Comparison of ENCODE assay signal across 8 mouse cellular contexts in genomic region chr2:94010335-94011291, GRCm38 (mm10). TPM values are rescaled to one million over a fixed set of nuclear protein-coding genes. Genes with fewer than 3 reads are reported as not detected.
DNase-seq lines count a peak whose midpoint lies in the region; ATAC-seq and TF ChIP-seq lines count a peak whose summit lies in the region.

Alkbh3 (minus strand) TSS chr2:94010807.

- no peak within 1 kb of the TSS for H3K27ac ChIP-seq in bone marrow macrophage, adult 2 months (ENCODE audit: insufficient read depth, low read depth, low read length)
- no peak within 1 kb of the TSS for H3K27ac ChIP-seq in embryonic fibroblast, embryonic 13.5 days (ENCODE audit: insufficient read depth, low read length)
- H3K27ac ChIP-seq in kidney, embryonic 14.5 days (ENCODE audit: low read depth, low read length): no peak within 1 kb of the TSS
- peak within 1 kb of the TSS; percentile 71 for H3K27ac ChIP-seq in limb, embryonic 15.5 days

- no peaks in the 10 kb centered on the region; the same call in 1 of the 2 replicates for H3K9me3 ChIP-seq in kidney, embryonic 14.5 days (ENCODE audit: control insufficient read depth, low read length)
- H3K9me3 ChIP-seq in limb, embryonic 15.5 days: no peaks in the 10 kb centered on the region

- no peaks in the 10 kb centered on the region for H3K27me3 ChIP-seq in kidney, embryonic 14.5 days (ENCODE audit: control insufficient read depth, insufficient read depth, low read length)
- H3K27me3 ChIP-seq in limb, embryonic 15.5 days: no peaks in the 10 kb centered on the region

- H3K4me2 ChIP-seq in kidney, embryonic 14.5 days (replicated peaks; ENCODE audit: low read depth, low read length): peak within 1 kb of the TSS; percentile 82
- peak within 1 kb of the TSS; percentile 68 for H3K4me2 ChIP-seq in limb, embryonic 15.5 days

- peak within 1 kb of the TSS; percentile 78 for H3K4me3 ChIP-seq in bone marrow macrophage, adult 2 months (ENCODE audit: insufficient read depth, low read length)
- H3K4me3 ChIP-seq in embryonic fibroblast, embryonic 13.5 days (ENCODE audit: insufficient read depth, low read length): peak within 1 kb of the TSS; percentile 80
- H3K4me3 ChIP-seq in kidney, embryonic 14.5 days (ENCODE audit: low read length): peak within 1 kb of the TSS; percentile 92
- H3K4me3 ChIP-seq in limb, embryonic 15.5 days: peak within 1 kb of the TSS; percentile 82

- TF ChIP-seq CTCF in bone marrow macrophage, adult 2 months (IDR thresholded peaks at IDR 0.05; ENCODE audit: low read depth, low read length): no peak
- TF ChIP-seq CTCF in embryonic fibroblast, embryonic 13.5 days (IDR thresholded peaks at IDR 0.05; ENCODE audit: borderline replicate concordance, insufficient read depth, low read length): no peak

- H3K4me1 ChIP-seq in bone marrow macrophage, adult 2 months (ENCODE audit: control insufficient read depth, insufficient read depth, low read length): no peaks in the 10 kb centered on the region; the same call in 1 of the 2 replicates
- H3K4me1 ChIP-seq in embryonic fibroblast, embryonic 13.5 days (ENCODE audit: control insufficient read depth, insufficient read depth, low read length): no peaks in the 10 kb centered on the region
- peaks cover 6% of the 10 kb centered on the region for H3K4me1 ChIP-seq in kidney, embryonic 14.5 days (ENCODE audit: control insufficient read depth, insufficient read depth, low read length)
- peaks cover 10% of the 10 kb centered on the region for H3K4me1 ChIP-seq in limb, embryonic 15.5 days

- TF ChIP-seq POLR2A in bone marrow macrophage, adult 2 months (IDR thresholded peaks at IDR 0.05; ENCODE audit: borderline replicate concordance, low read depth, low read length): no peak
- peak; percentile 65 for TF ChIP-seq POLR2A in embryonic fibroblast, embryonic 13.5 days (IDR thresholded peaks at IDR 0.05; ENCODE audit: low read depth, low read length)

- ATAC-seq in kidney, embryonic 14.5 days (ENCODE audit: low FRiP score, low TSS enrichment): peak; percentile 99
- ATAC-seq in limb, embryonic 15.5 days (ENCODE audit: insufficient number of reproducible peaks, low FRiP score, low TSS enrichment, low read depth): peak; percentile 96

- H3K36me3 ChIP-seq in kidney, embryonic 14.5 days (ENCODE audit: control insufficient read depth, insufficient read depth, low read length): peaks cover 30% of the 10 kb centered on the region
- peaks cover 27% of the 10 kb centered on the region for H3K36me3 ChIP-seq in limb, embryonic 15.5 days

- DNase-seq in 3T3-L1 (ENCODE audit: low read depth, low spot score): peak; percentile 96
- DNase-seq in heart, adult 9 months (ENCODE audit: low spot score in 2 of 2): peak; percentile 88 to 91
- DNase-seq in monocyte, adult 2 months (ENCODE audit: low read depth in 1 of 2, low spot score in 2 of 2): peak; percentile 78 to 85
- peak; percentile 80 to 85 for DNase-seq in spleen, postnatal 36 days (ENCODE audit: low spot score in 2 of 2)

- peak within 1 kb of the TSS; percentile 80 for H3K9ac ChIP-seq in kidney, embryonic 14.5 days (ENCODE audit: low read depth, low read length)
- peak within 1 kb of the TSS; percentile 93 for H3K9ac ChIP-seq in limb, embryonic 15.5 days

- WGBS in kidney, embryonic 14.5 days: 6% methylated on average over 47 of the region's 47 CpGs
- 4% methylated on average over 47 of the region's 47 CpGs for WGBS in limb, embryonic 15.5 days

RNA-seq across cellular contexts. Expression of gene Alkbh3, which starts in this region (rescaled TPM):
- polyA plus RNA-seq in bone marrow macrophage, adult 2 months (2012; ENCODE audit: insufficient read depth, insufficient read length, missing spikeins): 37.4 and 38.8 TPM in 2 replicates
- polyA plus RNA-seq in embryonic fibroblast, embryonic 13.5 days (2011; ENCODE audit: insufficient read length, low read depth, missing spikeins): 47.0 and 51.7 TPM in 2 replicates
- polyA plus RNA-seq in kidney, embryonic 14.5 days (2014; fragmentation: Nextera tagmentation; extraction: Ambion mirVana): 48.3 and 64.5 TPM in 2 replicates
- 63.1 and 69.3 TPM in 2 replicates for polyA plus RNA-seq in limb, embryonic 15.5 days (2015; fragmentation: Nextera tagmentation; extraction: Ambion mirVana)
